Mouse (Mus musculus): ENCODE data around the gene Cd5. TPM values are rescaled to one million over a fixed set of nuclear protein-coding genes. Genes with fewer than 3 reads are reported as not detected.

Gene Cd5
- not detected in 2 replicates for polyA plus RNA-seq (2014; fragmentation: Nextera tagmentation; extraction: Ambion mirVana)

DNA sequence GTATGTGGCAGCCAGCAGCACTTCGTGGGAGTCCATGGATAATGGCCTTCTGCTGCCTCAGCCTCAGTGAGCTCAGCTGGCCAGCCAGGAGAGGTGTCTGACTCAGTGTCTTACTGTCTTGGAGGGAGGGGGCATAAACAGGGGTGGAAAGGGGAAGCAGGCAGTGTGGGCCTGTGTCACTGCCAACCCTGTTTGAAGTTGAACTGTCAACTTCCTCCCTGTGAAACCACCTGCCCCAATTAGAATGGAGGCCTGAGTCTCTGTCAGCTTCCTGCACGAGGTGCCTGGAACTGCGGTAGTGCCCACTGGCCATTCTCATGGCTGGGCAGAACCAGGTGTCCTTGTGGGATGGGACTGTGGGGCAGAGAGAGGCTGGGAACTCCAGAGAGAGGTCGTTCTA, at the start of gene Cd5:
TSS of gene Cd5 (minus strand) at position 192 of the 400 bp plus-strand sequence.
- Histone ChIP-seq H3K4me3 (ENCODE audit: low read depth, low read length) (no peak within 1 kb of the TSS), H3K4me1 (replicated peaks; ENCODE audit: control insufficient read depth, insufficient read depth, low read length) (no peaks in the 10 kb centered on the region), H3K27me3 (ENCODE audit: control insufficient read depth, insufficient read depth, low read length) (no peaks in the 10 kb centered on the region), H3K27ac (ENCODE audit: low read depth, low read length) (no peak within 1 kb of the TSS), H3K36me3 (ENCODE audit: control insufficient read depth, insufficient read depth, low read length) (no peaks in the 10 kb centered on the region), H3K9me3 (ENCODE audit: control insufficient read depth, low read length) (no peaks in the 10 kb centered on the region), H3K4me2 (replicated peaks; ENCODE audit: low read depth, low read length) (no peak within 1 kb of the TSS), H3K9ac (ENCODE audit: low read depth, low read length) (no peak within 1 kb of the TSS)
- ATAC-seq (ENCODE audit: low FRiP score) (no peak), DNase-seq (ENCODE audit: low spot score) (no peak)
- WGBS = 86% methylated on average over 4 of the region's 4 CpGs

DNA sequence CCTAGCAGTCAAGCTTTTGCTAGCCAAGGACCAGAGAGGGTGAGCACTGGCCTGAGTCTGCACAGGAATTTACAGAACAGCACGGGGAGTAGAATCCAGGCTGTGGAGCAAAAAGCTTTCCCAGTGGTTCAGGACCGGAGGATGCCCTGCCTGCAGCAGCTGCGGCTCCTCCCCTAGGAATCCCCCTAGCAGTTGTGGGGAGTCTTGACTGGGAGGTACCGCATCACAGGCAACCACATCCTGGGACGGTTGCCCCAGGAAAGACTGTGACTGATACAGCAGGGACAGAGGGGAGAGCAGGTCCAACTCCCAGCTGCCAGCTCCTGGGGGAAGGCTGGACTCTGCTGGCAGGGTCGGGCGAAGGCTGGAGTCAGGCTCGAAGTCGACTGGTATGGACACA, 49.4 kb upstream of the Cd5 start:
- 0 out of 2 replicates have a peak, but pooled peaks cover 2% of the 10 kb centered on the region for H3K4me1 ChIP-seq (replicated peaks; ENCODE audit: control insufficient read depth, insufficient read depth, low read length)
- no peak for DNase-seq (ENCODE audit: low spot score)
- no peaks in the 10 kb centered on the region for H3K9me3 ChIP-seq (ENCODE audit: control insufficient read depth, low read length)
- WGBS = 78% methylated on average over 9 of the region's 9 CpGs
- no peak overlapping the region for H3K27ac ChIP-seq (ENCODE audit: low read depth, low read length)
- ATAC-seq (ENCODE audit: low FRiP score) = no peak
- H3K36me3 ChIP-seq (ENCODE audit: control insufficient read depth, insufficient read depth, low read length) = no peaks in the 10 kb centered on the region
- no peak overlapping the region for H3K4me2 ChIP-seq (replicated peaks; ENCODE audit: low read depth, low read length)
- H3K27me3 ChIP-seq (ENCODE audit: control insufficient read depth, insufficient read depth, low read length) = no peaks in the 10 kb centered on the region
- H3K9ac ChIP-seq (ENCODE audit: low read depth, low read length) = no peak overlapping the region
- no peak overlapping the region for H3K4me3 ChIP-seq (ENCODE audit: low read depth, low read length)

DNA sequence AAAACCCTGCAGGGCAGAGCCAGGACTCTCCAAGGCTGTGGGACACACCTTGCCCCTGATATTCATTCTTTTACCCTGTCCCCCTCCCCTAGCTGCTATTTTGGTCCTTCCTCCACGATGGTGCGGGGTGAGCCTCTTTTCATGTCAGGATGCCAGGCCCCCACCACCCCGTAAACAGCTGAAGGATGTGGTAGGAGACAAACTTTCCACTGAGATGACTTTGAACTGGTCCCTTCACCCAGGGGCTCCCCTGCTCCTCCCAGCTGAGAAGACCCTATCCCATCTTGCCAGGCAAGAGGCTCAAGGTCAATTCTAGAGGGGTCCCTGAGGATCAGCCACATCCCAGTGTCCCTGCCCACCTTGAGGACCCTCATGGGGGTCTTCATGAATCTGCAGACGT, 48.6 kb upstream of the Cd5 start:
- WGBS = 82% methylated on average over 4 of the region's 4 CpGs
- ATAC-seq (ENCODE audit: low FRiP score) (no peak), DNase-seq (ENCODE audit: low spot score) (no peak)
- 0 out of 2 replicates have a peak, but pooled peaks cover 2% of the 10 kb centered on the region for H3K4me1 ChIP-seq (replicated peaks; ENCODE audit: control insufficient read depth, insufficient read depth, low read length)
- H3K27me3 ChIP-seq (ENCODE audit: control insufficient read depth, insufficient read depth, low read length) = no peaks in the 10 kb centered on the region
- no peak overlapping the region for H3K27ac ChIP-seq (ENCODE audit: low read depth, low read length)
- H3K4me3 ChIP-seq (ENCODE audit: low read depth, low read length) = no peak overlapping the region
- H3K4me2 ChIP-seq (replicated peaks; ENCODE audit: low read depth, low read length) = no peak overlapping the region
- H3K9ac ChIP-seq (ENCODE audit: low read depth, low read length) = no peak overlapping the region
- H3K9me3 ChIP-seq (ENCODE audit: control insufficient read depth, low read length) = no peaks in the 10 kb centered on the region
- no peaks in the 10 kb centered on the region for H3K36me3 ChIP-seq (ENCODE audit: control insufficient read depth, insufficient read depth, low read length)

DNA sequence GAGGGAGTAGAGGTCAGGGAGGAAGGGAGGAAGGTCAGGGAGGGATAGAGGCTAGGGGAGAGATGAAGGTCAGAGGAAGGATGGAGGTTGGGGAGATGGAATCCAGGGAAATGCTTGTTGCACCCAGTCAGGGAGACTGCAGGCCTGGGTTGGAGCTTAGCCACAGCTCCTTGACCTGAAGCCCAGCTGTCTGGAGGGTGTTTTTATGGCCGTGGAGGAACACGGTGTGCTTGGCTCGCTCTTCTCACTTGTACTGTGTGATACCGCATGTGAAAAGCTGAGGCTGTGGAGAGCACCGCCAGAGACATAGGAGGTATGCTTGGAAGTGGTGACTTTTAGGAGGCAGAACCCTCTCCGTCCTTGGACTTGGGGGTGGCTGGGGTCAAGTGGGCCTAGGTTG, 48.0 kb upstream of the Cd5 start:
- WGBS = 90% methylated on average over 6 of the region's 6 CpGs
- no peaks in the 10 kb centered on the region for H3K36me3 ChIP-seq (ENCODE audit: control insufficient read depth, insufficient read depth, low read length)

DNA sequence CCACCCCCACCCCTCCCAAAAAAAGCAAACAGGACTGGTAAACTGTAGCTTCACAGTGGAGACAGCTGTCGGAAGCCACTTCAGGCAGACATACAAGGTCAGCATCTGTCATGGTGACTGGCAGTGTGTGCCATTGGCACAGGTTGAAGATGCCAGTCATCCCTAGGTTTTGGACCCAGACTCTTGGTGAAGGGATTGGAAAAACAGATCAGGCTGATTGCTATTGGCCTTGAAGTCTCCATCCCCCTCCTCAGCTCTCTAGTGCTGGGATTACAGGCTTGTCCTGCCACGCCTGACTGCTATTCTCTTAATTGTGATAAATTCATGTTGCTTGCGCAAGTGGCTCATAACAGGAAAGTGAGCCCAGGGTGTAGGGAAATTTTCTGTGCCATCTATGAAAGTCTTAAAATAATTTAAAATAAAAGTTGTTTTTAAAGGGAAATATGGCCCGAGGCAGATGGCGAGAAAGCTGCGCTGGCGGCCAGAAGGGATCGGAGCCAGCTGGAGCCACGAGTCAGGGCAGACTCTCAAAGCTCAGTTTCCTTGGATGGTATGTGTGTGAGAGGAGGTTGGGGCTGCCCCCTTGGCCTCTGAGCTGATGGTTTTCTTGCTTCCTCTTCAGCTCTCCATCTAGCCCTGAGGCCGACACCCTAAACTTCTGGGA, 46.1 kb upstream of the Cd5 start:
- Histone ChIP-seq H3K9ac (ENCODE audit: low read depth, low read length) (no peak overlapping the region), H3K4me1 (replicated peaks; ENCODE audit: control insufficient read depth, insufficient read depth, low read length) (0 out of 2 replicates have a peak, but pooled peaks cover 2% of the 10 kb centered on the region), H3K27ac (ENCODE audit: low read depth, low read length) (no peak overlapping the region), H3K4me3 (ENCODE audit: low read depth, low read length) (no peak overlapping the region), H3K9me3 (ENCODE audit: control insufficient read depth, low read length) (no peaks in the 10 kb centered on the region), H3K27me3 (ENCODE audit: control insufficient read depth, insufficient read depth, low read length) (no peaks in the 10 kb centered on the region), H3K36me3 (ENCODE audit: control insufficient read depth, insufficient read depth, low read length) (no peaks in the 10 kb centered on the region), H3K4me2 (replicated peaks; ENCODE audit: low read depth, low read length) (no peak overlapping the region)
- ATAC-seq (ENCODE audit: low FRiP score) (no peak), DNase-seq (ENCODE audit: low spot score) (no peak)
- 83% methylated on average over 10 of the region's 10 CpGs for WGBS

More for the DNA sequence above, 48.0 kb upstream of the Cd5 start:
- H3K9ac ChIP-seq (ENCODE audit: low read depth, low read length) = no peak overlapping the region
- DNase-seq (ENCODE audit: low spot score) = no peak
- no peak for ATAC-seq (ENCODE audit: low FRiP score)
- H3K4me1 ChIP-seq (replicated peaks; ENCODE audit: control insufficient read depth, insufficient read depth, low read length) = 0 out of 2 replicates have a peak, but pooled peaks cover 2% of the 10 kb centered on the region
- H3K4me3 ChIP-seq (ENCODE audit: low read depth, low read length) = no peak overlapping the region
- H3K27ac ChIP-seq (ENCODE audit: low read depth, low read length) = no peak overlapping the region
- no peaks in the 10 kb centered on the region for H3K27me3 ChIP-seq (ENCODE audit: control insufficient read depth, insufficient read depth, low read length)
- H3K4me2 ChIP-seq (replicated peaks; ENCODE audit: low read depth, low read length) = no peak overlapping the region
- no peaks in the 10 kb centered on the region for H3K9me3 ChIP-seq (ENCODE audit: control insufficient read depth, low read length)

DNA sequence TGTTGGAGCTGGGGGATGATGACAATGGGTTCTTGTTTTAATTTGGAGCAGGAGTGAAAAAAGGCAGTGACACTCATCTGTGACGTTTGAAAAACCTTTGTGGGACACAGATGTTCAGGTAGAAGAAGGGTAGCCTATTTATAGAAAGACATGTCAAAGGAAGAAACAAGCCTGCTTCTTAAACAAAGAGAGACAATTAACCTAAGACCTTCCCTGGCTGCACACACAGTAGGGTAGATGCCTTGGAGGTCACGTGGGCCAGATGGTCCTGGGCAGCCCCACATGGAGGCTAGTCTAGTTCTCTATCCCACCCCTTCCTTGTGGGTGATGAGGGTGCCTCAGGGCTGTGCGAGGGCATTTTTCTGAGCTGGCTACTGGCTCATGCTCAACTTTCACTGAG, 45.3 kb upstream of the Cd5 start:
- ATAC-seq (ENCODE audit: low FRiP score) (peak; percentile 59; the same call in 1 of the 2 replicates), DNase-seq (ENCODE audit: low spot score) (no peak)
- Histone ChIP-seq H3K4me1 (replicated peaks; ENCODE audit: control insufficient read depth, insufficient read depth, low read length) (0 out of 2 replicates have a peak, but pooled peaks cover 2% of the 10 kb centered on the region), H3K27me3 (ENCODE audit: control insufficient read depth, insufficient read depth, low read length) (no peaks in the 10 kb centered on the region), H3K36me3 (ENCODE audit: control insufficient read depth, insufficient read depth, low read length) (no peaks in the 10 kb centered on the region), H3K9ac (ENCODE audit: low read depth, low read length) (no peak overlapping the region), H3K27ac (ENCODE audit: low read depth, low read length) (no peak overlapping the region), H3K9me3 (ENCODE audit: control insufficient read depth, low read length) (no peaks in the 10 kb centered on the region), H3K4me2 (replicated peaks; ENCODE audit: low read depth, low read length) (no peak overlapping the region), H3K4me3 (ENCODE audit: low read depth, low read length) (no peak overlapping the region)
- 28% methylated on average over 3 of the region's 3 CpGs for whole genome bisulfite sequencing

DNA sequence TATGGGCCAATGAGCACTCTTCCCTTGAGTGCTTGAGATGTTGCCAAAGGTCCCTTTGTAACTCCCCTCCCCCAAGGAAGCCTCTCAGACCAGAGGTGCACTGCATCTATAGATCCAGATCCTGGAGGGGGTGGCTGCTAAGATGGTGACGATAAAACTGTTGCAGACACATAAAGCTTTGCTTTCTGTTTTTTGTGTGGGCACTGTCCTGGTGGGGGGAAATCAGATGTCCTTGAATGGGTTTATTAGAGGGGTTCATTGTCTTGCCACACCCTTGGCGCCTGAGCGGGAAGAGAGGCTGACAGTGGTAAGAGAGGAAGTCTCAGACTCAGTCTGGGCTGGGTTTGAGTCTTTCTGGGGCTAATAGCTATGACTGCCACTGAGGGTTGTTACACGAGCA, 44.4 kb upstream of the Cd5 start:
- ATAC-seq (ENCODE audit: low FRiP score) = no peak
- WGBS = 90% methylated on average over 4 of the region's 4 CpGs

DNA sequence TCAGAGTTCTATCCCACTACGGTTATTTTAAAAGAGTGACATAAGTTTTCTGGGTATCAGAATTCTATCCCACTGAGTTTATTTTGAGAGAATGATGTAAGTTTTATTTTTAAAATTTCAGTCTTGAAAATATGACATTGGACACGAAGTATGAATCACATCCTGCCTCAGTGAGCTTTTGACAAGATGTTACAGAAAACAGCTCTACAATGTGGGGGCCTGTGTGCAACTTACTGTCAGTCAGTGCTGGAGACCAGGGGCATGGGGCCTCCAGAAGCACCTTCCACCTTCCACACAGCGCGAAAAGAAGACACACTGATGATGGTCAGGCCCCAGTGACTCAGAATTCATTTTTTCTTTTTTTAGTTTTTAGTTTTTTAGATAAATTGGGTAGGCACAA, 42.8 kb upstream of the Cd5 start:
- no peaks in the 10 kb centered on the region for H3K36me3 ChIP-seq (ENCODE audit: control insufficient read depth, insufficient read depth, low read length)
- no peak overlapping the region for H3K9ac ChIP-seq (ENCODE audit: low read depth, low read length)
- H3K27ac ChIP-seq (ENCODE audit: low read depth, low read length) = no peak overlapping the region
- H3K4me2 ChIP-seq (replicated peaks; ENCODE audit: low read depth, low read length) = no peak overlapping the region
- H3K9me3 ChIP-seq (ENCODE audit: control insufficient read depth, low read length) = no peaks in the 10 kb centered on the region
- H3K4me3 ChIP-seq (ENCODE audit: low read depth, low read length) = no peak overlapping the region
- DNase-seq (ENCODE audit: low spot score) = no peak
- no peaks in the 10 kb centered on the region for H3K4me1 ChIP-seq (replicated peaks; ENCODE audit: control insufficient read depth, insufficient read depth, low read length)
- H3K27me3 ChIP-seq (ENCODE audit: control insufficient read depth, insufficient read depth, low read length) = no peaks in the 10 kb centered on the region
- 77% methylated on average over 4 of the region's 4 CpGs for WGBS
- ATAC-seq (ENCODE audit: low FRiP score) = no peak

More for the DNA sequence above, 44.4 kb upstream of the Cd5 start:
- H3K4me2 ChIP-seq (replicated peaks; ENCODE audit: low read depth, low read length) = no peak overlapping the region
- no peak overlapping the region for H3K27ac ChIP-seq (ENCODE audit: low read depth, low read length)
- H3K36me3 ChIP-seq (ENCODE audit: control insufficient read depth, insufficient read depth, low read length) = no peaks in the 10 kb centered on the region
- H3K27me3 ChIP-seq (ENCODE audit: control insufficient read depth, insufficient read depth, low read length) = no peaks in the 10 kb centered on the region
- H3K9ac ChIP-seq (ENCODE audit: low read depth, low read length) = no peak overlapping the region
- no peak overlapping the region for H3K4me3 ChIP-seq (ENCODE audit: low read depth, low read length)
- H3K4me1 ChIP-seq (replicated peaks; ENCODE audit: control insufficient read depth, insufficient read depth, low read length) = no peaks in the 10 kb centered on the region
- no peaks in the 10 kb centered on the region for H3K9me3 ChIP-seq (ENCODE audit: control insufficient read depth, low read length)
- DNase-seq (ENCODE audit: low spot score) = no peak

DNA sequence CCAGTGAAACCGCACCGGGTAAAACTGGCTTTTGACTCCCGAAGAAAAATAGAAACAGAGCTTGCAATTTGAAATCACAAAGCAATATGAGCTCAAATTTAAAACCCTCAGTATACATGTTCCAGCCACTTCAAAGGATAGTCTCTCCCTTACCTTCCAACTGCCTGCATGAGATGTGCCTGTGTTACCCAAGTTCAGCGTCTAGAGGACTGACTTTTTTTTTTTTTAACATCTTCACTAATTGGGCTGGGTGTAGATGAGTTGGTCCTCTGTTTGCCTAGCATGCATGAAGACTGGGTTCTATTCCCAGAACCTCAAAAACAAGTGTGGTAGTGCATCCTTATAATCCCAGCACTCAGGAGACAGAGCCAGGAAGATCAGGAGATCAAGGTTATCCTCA, 38.1 kb upstream of the Cd5 start:
- DNase-seq (ENCODE audit: low spot score) (no peak), ATAC-seq (ENCODE audit: low FRiP score) (no peak)
- H3K4me2 ChIP-seq (replicated peaks; ENCODE audit: low read depth, low read length) = no peak overlapping the region
- 92% methylated on average over 4 of the region's 4 CpGs for WGBS
- no peak overlapping the region for H3K27ac ChIP-seq (ENCODE audit: low read depth, low read length)
- H3K4me3 ChIP-seq (ENCODE audit: low read depth, low read length) = no peak overlapping the region
- H3K27me3 ChIP-seq (ENCODE audit: control insufficient read depth, insufficient read depth, low read length) = no peaks in the 10 kb centered on the region
- no peaks in the 10 kb centered on the region for H3K4me1 ChIP-seq (replicated peaks; ENCODE audit: control insufficient read depth, insufficient read depth, low read length)
- H3K9me3 ChIP-seq (ENCODE audit: control insufficient read depth, low read length) = no peaks in the 10 kb centered on the region
- H3K36me3 ChIP-seq (ENCODE audit: control insufficient read depth, insufficient read depth, low read length) = no peaks in the 10 kb centered on the region
- no peak overlapping the region for H3K9ac ChIP-seq (ENCODE audit: low read depth, low read length)
